Mouse (Mus musculus): Measurements from ENCODE around the gene Mtor. TPM values are rescaled to one million over a fixed set of nuclear protein-coding genes. Genes with fewer than 3 reads are reported as not detected.

Mtor gene
- polyA plus RNA-seq, 1 experiment from 2014 or later, result 21.8 TPM

DNA sequence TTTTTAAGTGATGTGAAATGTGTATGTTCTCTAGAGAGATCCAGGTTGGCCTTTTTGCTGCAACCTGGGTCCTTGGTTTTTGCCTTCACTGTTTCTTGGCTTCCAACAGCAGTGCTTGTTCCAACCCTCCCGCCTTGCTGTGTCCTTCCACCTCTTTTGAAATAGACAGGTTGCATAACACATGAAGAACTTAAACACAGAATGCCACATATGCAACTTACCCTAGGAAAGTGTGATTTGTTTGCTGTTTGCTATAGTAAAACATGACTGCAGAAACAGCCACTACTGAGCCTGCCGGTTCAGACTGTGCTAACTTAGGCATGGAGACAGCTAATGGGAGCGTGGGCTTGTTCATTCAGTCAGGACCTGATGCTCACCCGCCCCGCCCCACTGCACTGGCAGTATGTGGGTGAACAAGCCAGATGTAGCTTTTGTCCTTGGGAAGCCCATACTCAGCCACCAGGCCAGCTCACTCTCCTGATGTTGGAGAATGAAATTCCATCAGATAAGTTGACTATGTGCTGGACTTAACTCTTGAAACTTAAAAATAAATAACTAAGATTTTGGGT, 18.2 kb downstream of the Mtor start:
- Histone ChIP-seq H3K27me3 (replicated peaks) (no peaks in the 10 kb centered on the region), H3K4me2 (no peak overlapping the region), H3K27ac (ENCODE audit: poor library complexity, severe bottlenecking) (no peak overlapping the region), H3K36me3 (peaks cover 96% of the 10 kb centered on the region), H3K9ac (no peak overlapping the region), H3K9me3 (replicated peaks) (no peaks in the 10 kb centered on the region), H3K4me3 (no peak overlapping the region), H3K4me1 (replicated peaks) (no peaks in the 10 kb centered on the region)
- WGBS, result 94% methylated on average over 5 of the region's 5 CpGs
- no peak for ATAC-seq (ENCODE audit: insufficient number of reproducible peaks, low FRiP score)

DNA sequence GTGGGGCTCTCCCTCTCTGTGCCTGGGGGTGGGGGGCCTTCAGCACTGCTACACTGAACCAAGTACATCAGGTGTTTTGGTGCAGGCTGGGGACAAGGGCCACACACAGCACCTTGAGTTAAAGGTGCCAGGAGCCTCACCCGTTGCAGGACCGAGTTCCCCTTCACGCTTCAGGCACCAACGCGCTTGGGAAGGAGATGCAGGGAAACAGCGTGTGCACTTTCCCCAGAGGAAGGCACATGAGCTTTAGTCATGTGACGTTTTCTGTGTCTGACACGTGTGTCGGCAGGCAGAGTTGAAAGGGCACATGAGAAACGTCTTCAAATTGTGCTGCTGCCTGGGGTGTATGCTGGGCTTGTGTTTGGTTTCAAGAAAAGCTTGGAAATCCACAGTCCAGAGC, 20.0 kb downstream of the Mtor start:
- 91% methylated on average over 10 of the region's 10 CpGs for WGBS
- no peak overlapping the region for H3K4me3 ChIP-seq
- no peak for ATAC-seq (ENCODE audit: insufficient number of reproducible peaks, low FRiP score)
- H3K27me3 ChIP-seq (replicated peaks), result no peaks in the 10 kb centered on the region
- H3K9me3 ChIP-seq (replicated peaks), result no peaks in the 10 kb centered on the region
- no peaks in the 10 kb centered on the region for H3K4me1 ChIP-seq (replicated peaks)
- H3K36me3 ChIP-seq, result peaks cover 97% of the 10 kb centered on the region
- no peak overlapping the region for H3K9ac ChIP-seq
- H3K4me2 ChIP-seq, result no peak overlapping the region
- no peak overlapping the region for H3K27ac ChIP-seq (ENCODE audit: poor library complexity, severe bottlenecking)

DNA sequence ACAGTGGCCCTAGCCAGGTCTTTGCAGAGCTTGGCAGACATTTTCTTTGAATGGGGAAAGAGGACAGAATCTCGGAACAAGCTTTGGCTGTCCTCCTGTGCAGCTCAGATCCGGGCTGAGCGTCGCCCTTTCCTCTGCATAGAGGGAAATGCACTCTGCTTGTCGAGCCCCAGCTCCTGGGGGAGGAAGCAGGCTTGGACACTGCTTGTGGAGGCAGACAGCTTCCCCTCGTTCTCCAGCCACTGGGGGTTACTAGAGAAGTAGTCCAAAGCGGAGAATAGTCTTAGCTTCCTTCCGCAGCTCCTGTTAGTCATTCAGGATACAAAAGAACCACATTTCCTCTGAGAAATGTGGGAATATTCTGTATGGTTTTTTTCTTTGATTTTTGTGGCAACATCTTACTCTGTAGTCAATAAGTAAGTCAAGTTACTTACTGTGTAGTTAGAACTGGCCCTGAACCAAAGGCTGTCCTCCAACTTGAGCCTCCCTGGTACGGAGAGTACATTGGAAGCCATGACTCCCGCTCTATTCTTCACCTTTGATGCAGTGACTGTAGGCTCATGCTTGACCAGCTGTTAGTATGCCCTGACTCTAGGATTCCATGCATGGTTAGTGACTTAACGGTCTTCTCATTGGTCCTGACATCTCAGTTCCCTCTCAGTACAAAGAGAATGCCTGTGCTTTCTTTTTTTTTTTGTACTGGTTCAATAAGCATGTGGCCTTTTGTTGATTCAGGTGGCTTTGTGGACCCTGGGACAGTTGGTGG, 21.3 kb downstream of the Mtor start:
- Histone ChIP-seq H3K4me2 (no peak overlapping the region), H3K36me3 (peaks cover 94% of the 10 kb centered on the region), H3K9me3 (replicated peaks) (no peaks in the 10 kb centered on the region), H3K27ac (ENCODE audit: poor library complexity, severe bottlenecking) (no peak overlapping the region), H3K9ac (no peak overlapping the region), H3K27me3 (replicated peaks) (no peaks in the 10 kb centered on the region), H3K4me3 (no peak overlapping the region), H3K4me1 (replicated peaks) (no peaks in the 10 kb centered on the region)
- ATAC-seq (ENCODE audit: insufficient number of reproducible peaks, low FRiP score), result no peak
- WGBS, result 88% methylated on average over 11 of the region's 11 CpGs

DNA sequence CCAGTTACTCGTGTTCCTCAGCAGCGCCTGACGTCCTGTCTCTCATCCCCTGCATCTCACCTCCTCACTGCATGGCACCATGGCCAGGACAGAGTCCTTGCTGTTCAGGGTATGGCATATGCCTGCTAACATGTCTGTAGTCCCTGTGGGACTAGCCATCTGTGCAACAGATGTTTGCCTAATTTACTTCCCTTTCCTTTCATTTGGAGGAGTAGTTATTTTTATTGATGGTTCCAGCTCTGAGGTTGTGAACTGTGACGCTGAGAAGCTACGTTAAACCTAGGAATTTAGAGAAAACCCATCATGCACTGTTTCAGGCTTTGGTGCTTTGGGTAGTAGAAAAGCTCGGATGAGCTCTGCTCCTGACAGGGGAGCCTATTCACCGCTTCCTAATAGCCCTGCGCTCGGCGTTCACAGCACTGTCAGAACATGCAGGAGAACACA, 23.0 kb downstream of the Mtor start:
- WGBS, result 91% methylated on average over 10 of the region's 10 CpGs
- H3K27ac ChIP-seq (ENCODE audit: poor library complexity, severe bottlenecking), result no peak overlapping the region
- no peak for ATAC-seq (ENCODE audit: insufficient number of reproducible peaks, low FRiP score)

DNA sequence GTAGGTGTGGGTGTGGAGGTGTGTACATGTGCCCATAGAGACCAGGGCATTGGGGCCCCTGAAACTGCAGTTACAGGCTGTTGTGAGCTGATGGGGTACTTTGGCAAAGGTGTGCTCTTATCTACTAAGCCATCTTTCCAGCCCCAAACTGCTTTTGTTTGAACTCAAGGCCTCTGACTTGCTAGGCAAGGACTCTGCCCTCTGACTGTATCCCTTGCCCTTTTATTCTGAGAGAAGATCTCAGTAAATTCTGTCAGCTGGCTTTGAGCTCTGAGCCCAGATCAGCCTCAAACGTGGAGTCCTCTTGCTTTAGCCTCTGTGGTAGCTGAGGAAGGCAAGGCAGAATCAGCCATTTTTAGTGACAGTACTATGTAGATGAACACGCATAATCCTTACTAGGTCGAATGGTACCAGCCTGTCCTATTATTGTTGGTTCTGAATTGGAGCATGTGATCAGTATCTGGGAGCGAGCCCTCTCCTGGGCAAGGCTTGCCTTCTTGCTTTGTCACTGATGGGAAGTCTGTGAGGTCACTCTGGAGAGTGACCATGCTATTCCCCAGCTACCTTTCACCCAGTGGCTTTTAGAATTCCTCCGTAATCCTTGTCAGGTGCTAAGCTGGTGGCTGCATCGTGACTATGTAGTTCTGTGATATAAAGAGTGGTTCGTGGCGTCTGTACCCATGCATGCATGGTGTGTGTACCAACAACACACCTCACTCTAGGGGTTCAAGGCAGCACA, 24.2 kb downstream of the Mtor start:
- ATAC-seq (ENCODE audit: insufficient number of reproducible peaks, low FRiP score), result no peak
- Histone ChIP-seq H3K9me3 (replicated peaks) (no peaks in the 10 kb centered on the region), H3K4me2 (no peak overlapping the region), H3K27me3 (replicated peaks) (no peaks in the 10 kb centered on the region), H3K9ac (no peak overlapping the region), H3K36me3 (peaks cover 95% of the 10 kb centered on the region), H3K4me1 (replicated peaks) (no peaks in the 10 kb centered on the region), H3K27ac (ENCODE audit: poor library complexity, severe bottlenecking) (no peak overlapping the region), H3K4me3 (no peak overlapping the region)
- WGBS, result 89% methylated on average over 8 of the region's 8 CpGs

More for the DNA sequence above, 23.0 kb downstream of the Mtor start:
- peaks cover 94% of the 10 kb centered on the region for H3K36me3 ChIP-seq
- no peaks in the 10 kb centered on the region for H3K27me3 ChIP-seq (replicated peaks)
- no peak overlapping the region for H3K9ac ChIP-seq
- no peaks in the 10 kb centered on the region for H3K4me1 ChIP-seq (replicated peaks)
- no peak overlapping the region for H3K4me3 ChIP-seq
- H3K9me3 ChIP-seq (replicated peaks), result no peaks in the 10 kb centered on the region
- no peak overlapping the region for H3K4me2 ChIP-seq

DNA sequence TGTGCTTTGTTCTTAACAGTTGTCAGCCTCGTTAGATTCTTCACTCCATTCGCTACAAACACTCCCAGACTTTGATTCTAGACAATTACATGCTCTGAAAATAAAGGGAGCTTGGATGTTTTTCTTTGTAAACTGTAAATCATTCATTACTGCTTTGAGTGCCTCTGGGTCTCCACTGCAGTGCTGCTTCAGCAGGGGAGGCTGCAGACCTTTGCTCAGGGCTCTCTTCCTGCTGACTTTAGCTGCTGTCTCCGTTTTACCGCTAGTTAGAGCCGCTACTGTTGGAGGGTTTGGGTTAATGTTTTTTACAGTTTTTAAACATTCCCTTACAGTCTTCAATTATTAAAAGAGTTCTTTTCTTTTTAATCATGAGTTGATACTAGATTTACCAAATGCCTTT, 25.1 kb downstream of the Mtor start:
- Histone ChIP-seq H3K36me3 (peaks cover 86% of the 10 kb centered on the region), H3K9me3 (replicated peaks) (no peaks in the 10 kb centered on the region), H3K27me3 (replicated peaks) (no peaks in the 10 kb centered on the region), H3K4me2 (no peak overlapping the region), H3K27ac (ENCODE audit: poor library complexity, severe bottlenecking) (no peak overlapping the region), H3K9ac (no peak overlapping the region), H3K4me3 (no peak overlapping the region), H3K4me1 (replicated peaks) (no peaks in the 10 kb centered on the region)
- ATAC-seq (ENCODE audit: insufficient number of reproducible peaks, low FRiP score), result no peak
- WGBS, result 90% methylated on average over 5 of the region's 5 CpGs

DNA sequence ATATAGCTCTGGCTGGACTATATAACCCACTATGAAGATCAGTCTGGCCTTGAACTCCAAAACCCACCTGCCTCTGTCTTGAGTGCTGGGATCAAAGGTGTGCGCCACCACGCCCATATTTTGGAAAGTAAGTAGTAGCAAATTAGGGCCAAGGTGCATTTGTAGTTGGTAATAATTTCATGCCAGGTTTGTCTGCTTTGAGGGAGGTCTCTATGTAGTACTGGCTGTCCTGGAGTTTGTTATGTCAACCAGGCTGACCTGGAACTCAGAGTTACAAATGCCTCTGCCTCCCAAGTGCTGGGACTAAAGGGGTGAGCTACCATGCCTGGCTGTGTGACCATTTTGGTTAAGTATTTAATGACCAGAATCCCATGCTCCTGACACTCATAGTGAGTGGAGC, 31.8 kb downstream of the Mtor start:
- no peak for ATAC-seq (ENCODE audit: insufficient number of reproducible peaks, low FRiP score)
- Histone ChIP-seq H3K9ac (no peak overlapping the region), H3K27me3 (replicated peaks) (no peaks in the 10 kb centered on the region), H3K4me3 (no peak overlapping the region), H3K4me1 (replicated peaks) (no peaks in the 10 kb centered on the region), H3K4me2 (no peak overlapping the region), H3K36me3 (peaks cover 88% of the 10 kb centered on the region), H3K27ac (ENCODE audit: poor library complexity, severe bottlenecking) (no peak overlapping the region), H3K9me3 (replicated peaks) (no peaks in the 10 kb centered on the region)
- 93% methylated on average over 2 of the region's 2 CpGs for WGBS

DNA sequence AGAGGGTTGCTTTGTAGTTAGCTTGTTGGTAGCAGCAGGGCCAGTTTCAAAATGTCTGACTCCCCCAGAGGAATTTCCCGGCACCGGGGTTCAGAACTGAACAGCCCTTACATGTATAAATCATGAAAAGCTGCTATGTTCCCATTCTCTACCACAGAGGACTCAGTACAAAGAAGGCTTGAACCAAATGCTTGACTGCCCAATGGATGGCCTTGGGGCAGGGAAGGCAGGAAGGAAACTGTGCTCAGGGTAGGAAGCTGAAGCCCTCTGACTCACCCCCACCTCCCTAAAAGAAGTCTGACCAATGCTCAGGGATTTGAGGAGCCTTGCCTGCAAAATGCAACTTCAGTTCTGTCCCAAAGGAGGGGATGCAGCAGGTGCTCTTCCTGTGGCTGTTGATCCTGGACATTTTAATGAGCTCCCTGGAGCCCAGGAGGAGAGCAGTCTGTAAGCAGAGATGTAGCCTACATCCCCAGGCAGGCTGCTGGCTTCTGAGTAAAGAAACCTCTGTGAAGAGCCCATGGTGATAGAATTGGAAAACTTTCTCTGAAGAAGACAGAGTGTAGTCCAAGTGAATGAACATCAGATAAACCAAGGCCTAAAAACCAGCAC, 33.3 kb downstream of the Mtor start:
- Histone ChIP-seq H3K4me3 (no peak overlapping the region), H3K27ac (ENCODE audit: poor library complexity, severe bottlenecking) (no peak overlapping the region), H3K27me3 (replicated peaks) (no peaks in the 10 kb centered on the region), H3K4me2 (no peak overlapping the region), H3K9ac (no peak overlapping the region), H3K4me1 (replicated peaks) (no peaks in the 10 kb centered on the region), H3K36me3 (peaks cover 87% of the 10 kb centered on the region), H3K9me3 (replicated peaks) (no peaks in the 10 kb centered on the region)
- 87% methylated on average over 2 of the region's 2 CpGs for WGBS
- no peak for ATAC-seq (ENCODE audit: insufficient number of reproducible peaks, low FRiP score)

DNA sequence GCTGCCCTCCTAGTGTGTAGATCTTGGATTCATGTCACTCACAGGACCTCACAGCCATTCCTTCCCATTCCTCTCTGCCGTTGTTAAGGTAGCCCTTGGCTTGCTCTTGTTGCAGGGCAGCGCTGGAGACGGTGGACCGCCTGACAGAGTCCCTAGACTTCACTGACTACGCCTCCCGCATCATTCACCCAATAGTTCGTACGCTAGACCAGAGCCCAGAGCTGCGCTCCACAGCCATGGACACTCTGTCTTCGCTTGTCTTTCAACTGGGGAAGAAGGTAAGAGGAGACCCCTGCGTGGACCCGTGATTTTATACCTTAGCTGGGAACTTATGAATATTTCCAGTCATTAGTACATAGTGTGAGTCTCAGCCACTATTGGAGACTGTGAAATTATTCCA, 36.1 kb downstream of the Mtor start:
- Histone ChIP-seq H3K36me3 (peaks cover 96% of the 10 kb centered on the region), H3K27me3 (replicated peaks) (no peaks in the 10 kb centered on the region), H3K4me3 (no peak overlapping the region), H3K27ac (ENCODE audit: poor library complexity, severe bottlenecking) (no peak overlapping the region), H3K9me3 (replicated peaks) (no peaks in the 10 kb centered on the region), H3K9ac (no peak overlapping the region), H3K4me2 (no peak overlapping the region), H3K4me1 (replicated peaks) (no peaks in the 10 kb centered on the region)
- no peak for ATAC-seq (ENCODE audit: insufficient number of reproducible peaks, low FRiP score)
- WGBS, result 95% methylated on average over 12 of the region's 12 CpGs

DNA sequence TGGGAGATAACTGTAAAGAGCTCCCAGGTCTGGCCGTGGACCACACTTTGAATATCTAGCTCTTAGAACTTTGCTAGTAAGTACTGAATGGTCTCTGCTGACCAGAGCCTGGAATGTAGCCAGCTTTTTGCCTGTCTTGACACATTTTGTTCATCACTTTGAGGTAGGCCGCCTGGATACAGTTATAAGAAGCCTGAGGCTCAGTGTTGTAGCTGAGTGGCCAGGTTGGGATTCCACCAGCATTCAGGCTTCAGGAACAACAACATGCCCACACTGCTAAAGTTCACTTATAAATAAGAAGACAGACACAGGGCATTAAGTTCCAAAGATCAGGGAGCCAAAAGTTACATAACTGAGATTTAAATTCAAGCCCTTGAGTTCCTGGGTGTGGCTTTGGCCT, 39.4 kb downstream of the Mtor start:
- H3K9ac ChIP-seq, result no peak overlapping the region
- 55% methylated on average over 2 of the region's 2 CpGs for WGBS
- no peak overlapping the region for H3K4me3 ChIP-seq
- H3K4me1 ChIP-seq (replicated peaks), result peaks cover 8% of the 10 kb centered on the region; the same call in 1 of the 2 replicates
- H3K27ac ChIP-seq (ENCODE audit: poor library complexity, severe bottlenecking), result no peak overlapping the region
- no peak overlapping the region for H3K4me2 ChIP-seq
- no peaks in the 10 kb centered on the region for H3K27me3 ChIP-seq (replicated peaks)
- H3K36me3 ChIP-seq, result peaks cover 96% of the 10 kb centered on the region
- no peaks in the 10 kb centered on the region for H3K9me3 ChIP-seq (replicated peaks)
- no peak for ATAC-seq (ENCODE audit: insufficient number of reproducible peaks, low FRiP score)

DNA sequence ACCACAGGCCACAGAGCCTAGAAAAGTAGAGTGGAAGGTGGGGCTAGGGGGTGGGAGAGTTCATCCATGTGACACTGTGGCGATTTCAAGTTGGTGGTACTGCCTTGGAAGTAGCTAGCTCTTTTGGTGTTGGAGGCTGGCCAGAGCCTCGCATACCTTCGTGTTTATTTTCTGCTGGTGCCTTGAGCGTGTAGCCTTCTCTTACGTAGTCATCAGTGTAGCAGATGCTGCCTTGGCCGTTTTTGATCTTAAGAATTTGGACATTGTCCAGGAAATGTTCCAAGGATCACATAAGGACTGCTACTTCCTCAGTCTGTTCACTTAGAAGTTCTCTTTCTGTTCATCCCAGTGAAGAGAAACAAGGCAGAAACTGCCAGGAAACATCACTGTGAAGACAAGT, 42.1 kb downstream of the Mtor start:
- Histone ChIP-seq H3K9me3 (replicated peaks) (no peaks in the 10 kb centered on the region), H3K9ac (no peak overlapping the region), H3K4me1 (replicated peaks) (peaks cover 20% of the 10 kb centered on the region), H3K4me2 (no peak overlapping the region), H3K27ac (ENCODE audit: poor library complexity, severe bottlenecking) (no peak overlapping the region), H3K4me3 (no peak overlapping the region), H3K27me3 (replicated peaks) (no peaks in the 10 kb centered on the region), H3K36me3 (peaks cover 79% of the 10 kb centered on the region)
- 56% methylated on average over 6 of the region's 6 CpGs for WGBS
- 0 out of 2 replicates have a peak, but pooled peaks have one; percentile 37 for ATAC-seq (ENCODE audit: insufficient number of reproducible peaks, low FRiP score)
